Mouse (Mus musculus) midbrain, embryonic 16.5 days (tissue): Measurements from ENCODE around the gene Btbd1. TPM values are rescaled to one million over a fixed set of nuclear protein-coding genes. Genes with fewer than 3 reads are reported as not detected.

ENCODE experiments used
- polyA plus RNA-seq: library from polyadenylated mRNA; unstranded; fragments of >200 nt; fragmentation: Nextera tagmentation; extraction: Ambion mirVana; gene quantifications from 2 replicates; pipeline ENCODE4 v1.2.1, GENCODE M21; 2015

Gene Btbd1
- polyA plus RNA-seq, 1 experiment from 2014 or later, result 89.1 TPM

Other genes with a start within 250 kb of the Btbd1 start
- gene Homer2, start 121.9 kb downstream of the Btbd1 start, polyA plus RNA-seq, result 16.3 and 20.1 TPM in 2 replicates
- 165 and 169 TPM in 2 replicates for gene Ramac, start 66.5 kb downstream of the Btbd1 start, polyA plus RNA-seq
- gene 3110040N11Rik, start 40.0 kb downstream of the Btbd1 start, polyA plus RNA-seq, result 53.2 and 58.7 TPM in 2 replicates
- not detected in 2 replicates for gene Gm10160, start 26.4 kb upstream of the Btbd1 start, polyA plus RNA-seq
- 8.1 and 8.7 TPM in 2 replicates for gene Tm6sf1, start 29.6 kb upstream of the Btbd1 start, polyA plus RNA-seq
- 63.5 and 66.9 TPM in 2 replicates for gene Hdgfl3, start 105.0 kb upstream of the Btbd1 start, polyA plus RNA-seq
- 0.04 and 0.10 TPM in 2 replicates for gene Bnc1, start 162.9 kb upstream of the Btbd1 start, polyA plus RNA-seq